Mouse (Mus musculus) left cerebral cortex, postnatal 25 days (tissue): Measurements from ENCODE around the gene Cry2. TPM values are rescaled to one million over a fixed set of nuclear protein-coding genes. Genes with fewer than 3 reads are reported as not detected.
"Not testable (repeated sequence)": the region's sequence is repeated elsewhere in the genome, so short reads cannot be mapped to it uniquely, and the experiment has no call there.

Experiments used
- DNase-seq, 2 experiments: peaks; one replicate each; pipeline ENCODE4 v3.0.0; 2022; ENCODE audit warnings: low spot score in 2 of 2, mixed read lengths in 1 of 2
- intact Hi-C: fragments of 180-260 bp; cut with DNase I; formaldehyde crosslinking; loops from one replicate; pipeline ENCODE4 v1.15.1; 2025
- total RNA-seq, 2 experiments: library from RNA; stranded (reverse); gene quantifications; 2 replicates each; pipeline ENCODE4 v1.2.3; 2021

The Cry2 gene
- total RNA-seq, 2 experiments from 2014 or later = 110 to 113 TPM

- DNase-seq = no peak
- intact Hi-C loops = no loop called here
These were observed 8.5 kb downstream of the Cry2 start for GRCm38 (mm10) chr2:92425366-92425765.

GRCm38 (mm10) chr2:92424462-92425308 is 9.2 kb downstream of the Cry2 start:
- DNase-seq = peak in 1 of 2 experiments; percentile 70
- intact Hi-C loops = no loop called here

GRCm38 (mm10) chr2:92423702-92424461 is 10.0 kb downstream of the Cry2 start:
- intact Hi-C loops = no loop called here
- DNase-seq = peak; percentile 82 to 88

- DNase-seq = no peak
- intact Hi-C loops = no loop called here
These were observed 10.7 kb downstream of the Cry2 start for GRCm38 (mm10) chr2:92423156-92423555.

- DNase-seq = no peak
- intact Hi-C loops = no loop called here
These were observed 11.3 kb downstream of the Cry2 start for GRCm38 (mm10) chr2:92422388-92423135.

GRCm38 (mm10) chr2:92421723-92422387 is 12.0 kb downstream of the Cry2 start:
- intact Hi-C loops = no loop called here
- DNase-seq = no peak

- no peak for DNase-seq
- intact Hi-C loops = no loop called here
These were observed 22.1 kb downstream of the Cry2 start for GRCm38 (mm10) chr2:92411705-92412104.

- no peak for DNase-seq
- intact Hi-C loops = no loop called here
These were observed 25.4 kb downstream of the Cry2 start for GRCm38 (mm10) chr2:92408309-92409045.

GRCm38 (mm10) chr2:92405687-92406086 is 28.2 kb downstream of the Cry2 start:
- no peak for DNase-seq
- intact Hi-C loops = no loop called here

GRCm38 (mm10) chr2:92404737-92405136 is 29.1 kb downstream of the Cry2 start:
- intact Hi-C loops = no loop called here

GRCm38 (mm10) chr2:92403776-92404319 is 30.0 kb downstream of the Cry2 start:
- DNase-seq = no peak
- intact Hi-C loops = no loop called here

More at GRCm38 (mm10) chr2:92404737-92405136, 29.1 kb downstream of the Cry2 start:
- no peak for DNase-seq

GRCm38 (mm10) chr2:92402591-92403326 is 31.1 kb downstream of the Cry2 start:
- peak; percentile 3 to 73 for DNase-seq
- intact Hi-C loops = no loop called here

- no peak for DNase-seq
- intact Hi-C loops = no loop called here
These were observed 32.7 kb downstream of the Cry2 start, which contains the start of gene Mapk8ip1 for GRCm38 (mm10) chr2:92401091-92401561. TSS of gene Mapk8ip1 (minus strand) at chr2:92401263.

- no peak for DNase-seq
- intact Hi-C loops = no loop called here
These were observed 33.2 kb downstream of the Cry2 start for GRCm38 (mm10) chr2:92400682-92401081.

- intact Hi-C loops, DNase-seq: not testable (repeated sequence)
These were observed 34.0 kb downstream of the Cry2 start for GRCm38 (mm10) chr2:92399877-92400276.

GRCm38 (mm10) chr2:92397436-92397835 is 36.4 kb downstream of the Cry2 start:
- intact Hi-C loops = no loop called here
- no peak for DNase-seq

GRCm38 (mm10) chr2:92395535-92395934 is 38.3 kb downstream of the Cry2 start:
- peak in 1 of 2 experiments; percentile 65 for DNase-seq
- intact Hi-C loops = no loop called here
